Mouse (Mus musculus) urinary bladder, adult 2 months (tissue): ENCODE data around the gene Gmpr. TPM values are rescaled to one million over a fixed set of nuclear protein-coding genes. Genes with fewer than 3 reads are reported as not detected.
"Not testable (repeated sequence)": the region's sequence is repeated elsewhere in the genome, so short reads cannot be mapped to it uniquely, and the experiment has no call there.

ENCODE experiments used
- DNase-seq: peaks from one replicate; pipeline ENCODE4 v3.0.0; 2022; ENCODE audit warnings: low spot score
- polyA plus RNA-seq: library from polyadenylated mRNA; depleted of rRNA; stranded (reverse); fragments of >200 nt; gene quantifications from 2 replicates; pipeline ENCODE4 v1.2.3, GENCODE M21; 2012; rRNA removed

Gmpr gene
- polyA plus RNA-seq: 77.6 and 80.5 TPM in 2 replicates

- peak; percentile 58 for DNase-seq
These were observed at the start of gene Gmpr for GRCm38 (mm10) chr13:45507274-45508229. TSS of gene Gmpr (plus strand) at chr13:45507444.

GRCm38 (mm10) chr13:45457459-45457858 is 49.8 kb upstream of the Gmpr start:
- DNase-seq: no peak

- DNase-seq: no peak
These were observed 47.1 kb upstream of the Gmpr start for GRCm38 (mm10) chr13:45460177-45460576.

GRCm38 (mm10) chr13:45461370-45461958 is 45.8 kb upstream of the Gmpr start:
- DNase-seq: no peak

- no peak for DNase-seq
These were observed 41.6 kb upstream of the Gmpr start for GRCm38 (mm10) chr13:45465616-45466015.

GRCm38 (mm10) chr13:45466031-45466519 is 41.2 kb upstream of the Gmpr start:
- DNase-seq: no peak

- DNase-seq: no peak
These were observed 38.5 kb upstream of the Gmpr start for GRCm38 (mm10) chr13:45468751-45469150.

- no peak for DNase-seq
These were observed 37.6 kb upstream of the Gmpr start for GRCm38 (mm10) chr13:45469481-45470301.

GRCm38 (mm10) chr13:45473311-45473710 is 33.9 kb upstream of the Gmpr start:
- DNase-seq: no peak

GRCm38 (mm10) chr13:45475297-45475696 is 31.9 kb upstream of the Gmpr start:
- DNase-seq: no peak

- DNase-seq: no peak
These were observed 30.1 kb upstream of the Gmpr start for GRCm38 (mm10) chr13:45477183-45477582.

GRCm38 (mm10) chr13:45479951-45480350 is 27.3 kb upstream of the Gmpr start:
- DNase-seq: no peak

GRCm38 (mm10) chr13:45483215-45483614 is 24.0 kb upstream of the Gmpr start:
- DNase-seq: no peak

GRCm38 (mm10) chr13:45483949-45484348 is 23.3 kb upstream of the Gmpr start:
- not testable (repeated sequence) for DNase-seq

GRCm38 (mm10) chr13:45485602-45486001 is 21.6 kb upstream of the Gmpr start:
- no peak for DNase-seq

- DNase-seq: no peak
These were observed 20.6 kb upstream of the Gmpr start for GRCm38 (mm10) chr13:45486598-45486997.

- DNase-seq: no peak
These were observed 15.1 kb upstream of the Gmpr start for GRCm38 (mm10) chr13:45491991-45492732.

- DNase-seq: no peak
These were observed 13.4 kb upstream of the Gmpr start for GRCm38 (mm10) chr13:45493846-45494245.

GRCm38 (mm10) chr13:45498623-45499022 is 8.6 kb upstream of the Gmpr start:
- no peak for DNase-seq

GRCm38 (mm10) chr13:45499391-45499790 is 7.9 kb upstream of the Gmpr start:
- DNase-seq: no peak

GRCm38 (mm10) chr13:45499906-45500305 is 7.3 kb upstream of the Gmpr start:
- no peak for DNase-seq
